Mouse (Mus musculus): Measurements from ENCODE around the gene Stx1a.

DNA sequence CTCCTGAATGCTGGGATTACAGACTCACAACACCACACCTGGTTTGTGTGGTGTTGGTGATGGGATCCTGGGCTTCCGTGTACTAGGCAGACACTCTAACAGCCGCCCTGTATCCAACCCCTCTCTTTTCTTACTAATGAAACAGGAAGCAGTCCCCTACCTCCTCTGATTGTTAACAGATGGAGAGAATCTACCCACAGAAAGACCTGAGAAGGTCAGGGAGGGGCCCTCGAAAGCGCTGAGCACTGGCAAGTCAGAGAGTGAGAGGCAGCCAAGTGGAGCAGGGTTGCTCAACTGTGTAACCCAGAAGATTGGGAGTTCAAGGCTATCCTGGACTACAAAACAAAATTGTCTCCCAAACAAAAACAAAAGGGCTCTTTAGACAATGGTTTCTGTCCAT is 63.6 kb downstream of the Stx1a start:
- TF ChIP-seq CTCF (IDR thresholded peaks at IDR 0.05; ENCODE audit: borderline replicate concordance, insufficient read depth, low read length), result no peak
- no peak for TF ChIP-seq POLR2A (IDR thresholded peaks at IDR 0.05; ENCODE audit: low read depth, low read length)
